Mouse (Mus musculus): ENCODE data around the gene Ttc16. TPM values are rescaled to one million over a fixed set of nuclear protein-coding genes. Genes with fewer than 3 reads are reported as not detected.
A peak's percentile ranks its signal among the peaks of the same experiment; 100 is the strongest.

Ttc16 gene
- 0.22 TPM in 1 of 2 replicates, not detected in the other for polyA plus RNA-seq (2014; fragmentation: Nextera tagmentation; extraction: Ambion mirVana)

GRCm38 (mm10) chr2:32775359-32776074, at the start of gene Ttc16, which contains the start of gene Ptrh1:
Gene Ttc16, minus strand, starts transcription at chr2:32775633.
Gene Ptrh1, plus strand, starts transcription at chr2:32775786.
- peak; percentile 93 for ATAC-seq (ENCODE audit: insufficient number of reproducible peaks, insufficient read depth, low FRiP score, low read depth)
- H3K9me3 ChIP-seq (ENCODE audit: control insufficient read depth, low read length): no peaks in the 10 kb centered on the region
- peak within 1 kb of the TSS; percentile 57 to 73 for H3K4me3 ChIP-seq (ENCODE audit: control insufficient read depth in 1 of 2, insufficient read depth in 1 of 2, low read depth in 1 of 2, low read length in 2 of 2)
- H3K9ac ChIP-seq (ENCODE audit: low read length): peak within 1 kb of the TSS; percentile 70
- H3K27ac ChIP-seq (replicated peaks in 1 of 2; ENCODE audit: control insufficient read depth in 1 of 2, insufficient read depth in 1 of 2, low read depth in 2 of 2, low read length in 2 of 2): peak within 1 kb of the TSS; percentile 67 to 73; a peak in 3 of 4 replicates
- H3K27me3 ChIP-seq (ENCODE audit: control insufficient read depth, insufficient read depth, low read length): no peaks in the 10 kb centered on the region
- H3K4me1 ChIP-seq (ENCODE audit: control insufficient read depth in 2 of 2, insufficient read depth in 2 of 2, low read length in 2 of 2): peaks cover 7 to 9% of the 10 kb centered on the region in 2 experiments
- no peaks in the 10 kb centered on the region for H3K36me3 ChIP-seq (ENCODE audit: control insufficient read depth, insufficient read depth, low read length)
- WGBS: under 1% methylated on average over 46 of the region's 46 CpGs
- peak within 1 kb of the TSS; percentile 87 for H3K4me2 ChIP-seq (ENCODE audit: low read length)

GRCm38 (mm10) chr2:32824778-32825177, 49.3 kb upstream of the Ttc16 start:
- Histone ChIP-seq H3K27me3 (ENCODE audit: control insufficient read depth, insufficient read depth, low read length) (no peaks in the 10 kb centered on the region), H3K4me2 (ENCODE audit: low read length) (no peak overlapping the region), H3K4me1 (ENCODE audit: control insufficient read depth in 2 of 2, insufficient read depth in 2 of 2, low read length in 2 of 2) (peaks cover 17 to 22% of the 10 kb centered on the region in 2 experiments), H3K4me3 (ENCODE audit: control insufficient read depth in 1 of 2, insufficient read depth in 1 of 2, low read depth in 1 of 2, low read length in 2 of 2) (no peak overlapping the region), H3K9ac (ENCODE audit: low read length) (no peak overlapping the region), H3K9me3 (ENCODE audit: control insufficient read depth, low read length) (no peaks in the 10 kb centered on the region), H3K27ac (replicated peaks in 1 of 2; ENCODE audit: control insufficient read depth in 1 of 2, insufficient read depth in 1 of 2, low read depth in 2 of 2, low read length in 2 of 2) (no peak overlapping the region), H3K36me3 (ENCODE audit: control insufficient read depth, insufficient read depth, low read length) (peaks cover 12% of the 10 kb centered on the region; the same call in 1 of the 2 replicates)
- 74% methylated on average over 1 of the region's 1 CpGs for WGBS
- ATAC-seq (ENCODE audit: insufficient number of reproducible peaks, insufficient read depth, low FRiP score, low read depth): no peak

GRCm38 (mm10) chr2:32824181-32824580, 48.7 kb upstream of the Ttc16 start:
- H3K27me3 ChIP-seq (ENCODE audit: control insufficient read depth, insufficient read depth, low read length): no peaks in the 10 kb centered on the region
- ATAC-seq (ENCODE audit: insufficient number of reproducible peaks, insufficient read depth, low FRiP score, low read depth): no peak
- H3K4me2 ChIP-seq (ENCODE audit: low read length): no peak overlapping the region
- H3K9me3 ChIP-seq (ENCODE audit: control insufficient read depth, low read length): no peaks in the 10 kb centered on the region
- peaks cover 14 to 18% of the 10 kb centered on the region in 2 experiments; a peak in 3 of 4 replicates for H3K4me1 ChIP-seq (ENCODE audit: control insufficient read depth in 2 of 2, insufficient read depth in 2 of 2, low read length in 2 of 2)
- H3K27ac ChIP-seq (replicated peaks in 1 of 2; ENCODE audit: control insufficient read depth in 1 of 2, insufficient read depth in 1 of 2, low read depth in 2 of 2, low read length in 2 of 2): no peak overlapping the region
- no peak overlapping the region for H3K4me3 ChIP-seq (ENCODE audit: control insufficient read depth in 1 of 2, insufficient read depth in 1 of 2, low read depth in 1 of 2, low read length in 2 of 2)
- no peak overlapping the region for H3K9ac ChIP-seq (ENCODE audit: low read length)
- peaks cover 12% of the 10 kb centered on the region; the same call in 1 of the 2 replicates for H3K36me3 ChIP-seq (ENCODE audit: control insufficient read depth, insufficient read depth, low read length)
- 64% methylated on average over 8 of the region's 8 CpGs for WGBS

- Histone ChIP-seq H3K27me3 (ENCODE audit: control insufficient read depth, insufficient read depth, low read length) (no peaks in the 10 kb centered on the region), H3K36me3 (ENCODE audit: control insufficient read depth, insufficient read depth, low read length) (peaks cover 16% of the 10 kb centered on the region), H3K9ac (ENCODE audit: low read length) (no peak overlapping the region), H3K4me2 (ENCODE audit: low read length) (no peak overlapping the region), H3K4me1 (ENCODE audit: control insufficient read depth in 2 of 2, insufficient read depth in 2 of 2, low read length in 2 of 2) (peaks cover 10 to 13% of the 10 kb centered on the region in 2 experiments; a peak in 3 of 4 replicates), H3K9me3 (ENCODE audit: control insufficient read depth, low read length) (no peaks in the 10 kb centered on the region), H3K27ac (replicated peaks in 1 of 2; ENCODE audit: control insufficient read depth in 1 of 2, insufficient read depth in 1 of 2, low read depth in 2 of 2, low read length in 2 of 2) (no peak overlapping the region), H3K4me3 (ENCODE audit: control insufficient read depth in 1 of 2, insufficient read depth in 1 of 2, low read depth in 1 of 2, low read length in 2 of 2) (no peak overlapping the region)
- ATAC-seq (ENCODE audit: insufficient number of reproducible peaks, insufficient read depth, low FRiP score, low read depth): no peak
- 73% methylated on average over 8 of the region's 8 CpGs for WGBS
Measured at GRCm38 (mm10) chr2:32823579-32824154, 48.2 kb upstream of the Ttc16 start.

- Histone ChIP-seq H3K4me2 (ENCODE audit: low read length) (no peak overlapping the region), H3K4me1 (ENCODE audit: control insufficient read depth in 2 of 2, insufficient read depth in 2 of 2, low read length in 2 of 2) (peaks cover 10 to 11% of the 10 kb centered on the region in 2 experiments; a peak in 2 of 4 replicates), H3K9me3 (ENCODE audit: control insufficient read depth, low read length) (no peaks in the 10 kb centered on the region), H3K36me3 (ENCODE audit: control insufficient read depth, insufficient read depth, low read length) (peaks cover 22% of the 10 kb centered on the region), H3K4me3 (ENCODE audit: control insufficient read depth in 1 of 2, insufficient read depth in 1 of 2, low read depth in 1 of 2, low read length in 2 of 2) (no peak overlapping the region), H3K9ac (ENCODE audit: low read length) (0 out of 2 replicates have a peak overlapping the region, but pooled peaks have one; percentile 0), H3K27ac (replicated peaks in 1 of 2; ENCODE audit: control insufficient read depth in 1 of 2, insufficient read depth in 1 of 2, low read depth in 2 of 2, low read length in 2 of 2) (no peak overlapping the region), H3K27me3 (ENCODE audit: control insufficient read depth, insufficient read depth, low read length) (no peaks in the 10 kb centered on the region)
- ATAC-seq (ENCODE audit: insufficient number of reproducible peaks, insufficient read depth, low FRiP score, low read depth): no peak
- WGBS: 41% methylated on average over 11 of the region's 11 CpGs
Measured at GRCm38 (mm10) chr2:32823153-32823552, 47.7 kb upstream of the Ttc16 start.

- H3K4me1 ChIP-seq (ENCODE audit: control insufficient read depth in 2 of 2, insufficient read depth in 2 of 2, low read length in 2 of 2): peaks cover 10 to 11% of the 10 kb centered on the region in 2 experiments; a peak in 2 of 4 replicates
- ATAC-seq (ENCODE audit: insufficient number of reproducible peaks, insufficient read depth, low FRiP score, low read depth): no peak
- no peak overlapping the region for H3K4me3 ChIP-seq (ENCODE audit: control insufficient read depth in 1 of 2, insufficient read depth in 1 of 2, low read depth in 1 of 2, low read length in 2 of 2)
- H3K4me2 ChIP-seq (ENCODE audit: low read length): no peak overlapping the region
- 68% methylated on average over 6 of the region's 6 CpGs for WGBS
- no peaks in the 10 kb centered on the region for H3K9me3 ChIP-seq (ENCODE audit: control insufficient read depth, low read length)
- H3K36me3 ChIP-seq (ENCODE audit: control insufficient read depth, insufficient read depth, low read length): peaks cover 27% of the 10 kb centered on the region
- H3K27me3 ChIP-seq (ENCODE audit: control insufficient read depth, insufficient read depth, low read length): no peaks in the 10 kb centered on the region
- H3K9ac ChIP-seq (ENCODE audit: low read length): no peak overlapping the region
- H3K27ac ChIP-seq (replicated peaks in 1 of 2; ENCODE audit: control insufficient read depth in 1 of 2, insufficient read depth in 1 of 2, low read depth in 2 of 2, low read length in 2 of 2): no peak overlapping the region
Measured at GRCm38 (mm10) chr2:32822643-32823042, 47.2 kb upstream of the Ttc16 start.

- no peak for ATAC-seq (ENCODE audit: insufficient number of reproducible peaks, insufficient read depth, low FRiP score, low read depth)
- Histone ChIP-seq H3K9ac (ENCODE audit: low read length) (no peak overlapping the region), H3K27ac (replicated peaks in 1 of 2; ENCODE audit: control insufficient read depth in 1 of 2, insufficient read depth in 1 of 2, low read depth in 2 of 2, low read length in 2 of 2) (no peak overlapping the region), H3K4me1 (ENCODE audit: control insufficient read depth in 2 of 2, insufficient read depth in 2 of 2, low read length in 2 of 2) (peaks cover 11 to 14% of the 10 kb centered on the region in 2 experiments; a peak in 2 of 4 replicates), H3K9me3 (ENCODE audit: control insufficient read depth, low read length) (no peaks in the 10 kb centered on the region), H3K4me3 (ENCODE audit: control insufficient read depth in 1 of 2, insufficient read depth in 1 of 2, low read depth in 1 of 2, low read length in 2 of 2) (no peak overlapping the region), H3K27me3 (ENCODE audit: control insufficient read depth, insufficient read depth, low read length) (no peaks in the 10 kb centered on the region), H3K4me2 (ENCODE audit: low read length) (no peak overlapping the region), H3K36me3 (ENCODE audit: control insufficient read depth, insufficient read depth, low read length) (peaks cover 34% of the 10 kb centered on the region)
- 64% methylated on average over 11 of the region's 11 CpGs for WGBS
Measured at GRCm38 (mm10) chr2:32821041-32821802, 45.8 kb upstream of the Ttc16 start.

Data from heart, embryonic 14.5 days (tissue).